Mouse (Mus musculus): ENCODE results near the gene Bbs9. TPM values are rescaled to one million over a fixed set of nuclear protein-coding genes. Genes with fewer than 3 reads are reported as not detected.

The Bbs9 gene
- total and polyA plus RNA-seq, 2 experiments from 2014 or later = 22.6 to 40.0 TPM

DNA sequence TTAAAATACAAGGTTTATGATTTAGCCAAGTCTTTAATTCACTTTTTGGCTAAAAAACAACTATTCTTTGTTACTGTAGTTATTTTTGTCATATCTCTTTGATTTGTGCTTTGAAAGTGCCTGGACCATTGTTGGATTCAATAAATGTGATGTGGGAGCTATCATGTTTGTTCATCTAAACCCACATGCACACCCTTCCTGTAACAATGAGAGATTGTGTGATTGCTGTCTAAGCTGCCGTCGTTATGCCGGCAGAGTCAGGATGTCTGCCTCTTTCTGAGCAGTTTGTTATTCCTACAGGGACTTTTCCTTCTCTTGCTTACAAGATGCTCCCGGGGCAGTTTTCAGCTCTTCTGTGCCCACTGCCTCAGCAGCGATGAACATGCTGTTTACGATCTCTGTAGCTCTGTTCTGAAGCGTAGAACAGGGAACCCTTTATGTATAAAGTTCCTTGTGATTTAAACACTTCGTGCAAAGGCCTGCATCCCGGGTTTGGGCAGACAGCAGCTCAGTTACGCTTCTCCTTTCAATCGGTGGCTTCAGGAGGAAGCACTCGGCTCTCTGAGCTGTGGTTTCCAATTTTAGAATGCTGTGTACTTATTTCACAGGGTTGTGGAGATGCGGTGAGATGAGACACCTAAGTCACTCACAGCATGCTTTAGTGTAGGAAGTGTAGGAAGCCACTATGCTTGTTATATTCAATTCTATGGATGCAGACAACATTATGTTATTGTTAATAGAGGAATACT, 165.3 kb downstream of the Bbs9 start:
- DNase-seq (ENCODE audit: low spot score) (peak; percentile 8), ATAC-seq (ENCODE audit: low FRiP score) (no peak)
- Histone ChIP-seq H3K9me3 (ENCODE audit: low read length) (no peaks in the 10 kb centered on the region), H3K4me1 (ENCODE audit: insufficient read depth, low read length) (no peaks in the 10 kb centered on the region), H3K27me3 (ENCODE audit: insufficient read depth, low read length) (no peaks in the 10 kb centered on the region), H3K36me3 (ENCODE audit: insufficient read depth, low read length) (0 out of 2 replicates have a peak, but pooled peaks cover 2% of the 10 kb centered on the region), H3K9ac (replicated peaks; ENCODE audit: low read length, poor library complexity, severe bottlenecking) (no peak overlapping the region), H3K27ac (ENCODE audit: low read depth, low read length) (peak overlapping the region; percentile 14; the same call in 1 of the 2 replicates), H3K4me2 (ENCODE audit: low read depth, low read length, poor library complexity, severe bottlenecking) (no peak overlapping the region), H3K4me3 (ENCODE audit: low read depth, low read length) (no peak overlapping the region)
- 47% methylated on average over 13 of the region's 13 CpGs for WGBS
- TF ChIP-seq CTCF (IDR thresholded peaks at IDR 0.05) = no peak

DNA sequence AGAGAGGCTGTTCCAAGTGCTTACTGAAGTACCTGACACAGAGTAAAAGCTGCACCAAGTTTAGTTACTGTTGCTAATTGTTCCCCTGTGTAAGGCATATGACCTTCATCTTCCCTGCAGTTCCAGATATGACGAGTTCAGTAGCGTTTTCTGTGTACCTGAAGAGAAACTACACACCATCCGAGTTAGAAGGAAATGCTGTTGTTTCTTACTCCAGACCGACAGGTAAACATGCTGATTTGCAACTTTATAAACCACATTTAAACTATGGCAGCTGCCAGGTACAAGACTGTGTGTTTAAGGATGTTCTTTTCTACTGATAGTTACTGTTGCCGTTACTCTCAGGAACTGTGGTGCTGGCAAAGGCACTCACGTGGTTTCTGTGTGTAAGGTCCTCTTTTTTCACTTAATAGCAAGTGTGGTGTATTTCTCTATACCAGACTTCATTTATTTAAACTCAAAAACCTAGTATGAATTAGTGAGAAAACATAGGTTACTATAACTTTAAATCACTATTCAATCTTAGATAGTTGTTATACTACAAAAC, 170.4 kb downstream of the Bbs9 start:
- H3K27me3 ChIP-seq (ENCODE audit: insufficient read depth, low read length) = no peaks in the 10 kb centered on the region
- no peak for TF ChIP-seq CTCF (IDR thresholded peaks at IDR 0.05)
- H3K4me1 ChIP-seq (ENCODE audit: insufficient read depth, low read length) = no peaks in the 10 kb centered on the region
- DNase-seq (ENCODE audit: low spot score) (no peak), ATAC-seq (ENCODE audit: low FRiP score) (no peak)
- H3K36me3 ChIP-seq (ENCODE audit: insufficient read depth, low read length) = no peaks in the 10 kb centered on the region
- no peak overlapping the region for H3K27ac ChIP-seq (ENCODE audit: low read depth, low read length)
- H3K4me2 ChIP-seq (ENCODE audit: low read depth, low read length, poor library complexity, severe bottlenecking) = no peak overlapping the region
- no peak overlapping the region for H3K9ac ChIP-seq (replicated peaks; ENCODE audit: low read length, poor library complexity, severe bottlenecking)
- H3K4me3 ChIP-seq (ENCODE audit: low read depth, low read length) = no peak overlapping the region
- WGBS = 92% methylated on average over 6 of the region's 6 CpGs
- no peaks in the 10 kb centered on the region for H3K9me3 ChIP-seq (ENCODE audit: low read length)

DNA sequence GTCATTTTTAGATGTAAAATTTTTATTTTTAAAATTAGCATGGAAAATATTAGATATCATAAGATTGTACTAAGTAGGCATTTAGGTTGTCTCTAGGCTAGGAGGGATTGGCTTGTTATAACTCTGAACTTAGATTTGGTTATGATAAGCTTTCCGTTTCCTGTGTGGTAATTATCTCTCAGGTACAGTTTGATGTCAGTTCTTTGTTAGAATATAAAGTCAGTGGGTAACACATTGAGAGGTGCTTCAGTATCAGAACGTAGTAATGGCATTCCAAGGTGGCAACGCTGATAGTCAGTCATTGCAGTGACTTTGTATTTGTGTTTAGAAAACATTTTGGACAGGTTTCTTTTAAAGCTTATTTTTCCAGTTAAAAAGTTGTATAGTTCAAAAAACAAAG, 170.9 kb downstream of the Bbs9 start:
- no peak overlapping the region for H3K4me2 ChIP-seq (ENCODE audit: low read depth, low read length, poor library complexity, severe bottlenecking)
- DNase-seq (ENCODE audit: low spot score) = no peak
- H3K4me1 ChIP-seq (ENCODE audit: insufficient read depth, low read length) = no peaks in the 10 kb centered on the region
- H3K9ac ChIP-seq (replicated peaks; ENCODE audit: low read length, poor library complexity, severe bottlenecking) = no peak overlapping the region
- H3K9me3 ChIP-seq (ENCODE audit: low read length) = no peaks in the 10 kb centered on the region
- no peak for ATAC-seq (ENCODE audit: low FRiP score)
- no peak overlapping the region for H3K27ac ChIP-seq (ENCODE audit: low read depth, low read length)
- no peak overlapping the region for H3K4me3 ChIP-seq (ENCODE audit: low read depth, low read length)
- 89% methylated on average over 3 of the region's 3 CpGs for WGBS
- no peaks in the 10 kb centered on the region for H3K27me3 ChIP-seq (ENCODE audit: insufficient read depth, low read length)
- no peak for TF ChIP-seq CTCF (IDR thresholded peaks at IDR 0.05)
- H3K36me3 ChIP-seq (ENCODE audit: insufficient read depth, low read length) = no peaks in the 10 kb centered on the region

DNA sequence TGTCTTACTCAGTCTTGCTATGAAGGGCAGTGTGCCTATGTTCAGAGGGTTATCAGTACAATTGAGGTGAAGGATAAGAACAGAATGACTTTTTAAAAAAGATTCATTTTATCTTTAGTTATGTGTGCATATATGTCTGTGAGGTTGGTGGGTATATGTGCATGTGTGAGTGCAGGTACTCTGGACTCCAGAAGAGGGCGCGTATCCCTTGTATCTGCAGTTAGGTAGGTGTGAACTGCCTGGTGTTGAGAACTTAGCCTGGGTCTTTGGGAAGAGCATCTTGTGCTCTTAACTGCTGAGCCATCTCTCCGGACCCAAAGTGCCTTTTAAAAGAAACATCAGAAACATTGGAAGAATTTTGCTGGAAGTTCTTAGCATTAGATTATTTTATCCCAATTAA, 172.6 kb downstream of the Bbs9 start:
- H3K27me3 ChIP-seq (ENCODE audit: insufficient read depth, low read length) = no peaks in the 10 kb centered on the region
- H3K9me3 ChIP-seq (ENCODE audit: low read length) = no peaks in the 10 kb centered on the region
- H3K36me3 ChIP-seq (ENCODE audit: insufficient read depth, low read length) = no peaks in the 10 kb centered on the region
- no peak for TF ChIP-seq CTCF (IDR thresholded peaks at IDR 0.05)
- no peaks in the 10 kb centered on the region for H3K4me1 ChIP-seq (ENCODE audit: insufficient read depth, low read length)
- no peak overlapping the region for H3K4me2 ChIP-seq (ENCODE audit: low read depth, low read length, poor library complexity, severe bottlenecking)
- H3K9ac ChIP-seq (replicated peaks; ENCODE audit: low read length, poor library complexity, severe bottlenecking) = no peak overlapping the region
- ATAC-seq (ENCODE audit: low FRiP score) (no peak), DNase-seq (ENCODE audit: low spot score) (no peak)
- no peak overlapping the region for H3K27ac ChIP-seq (ENCODE audit: low read depth, low read length)
- no peak overlapping the region for H3K4me3 ChIP-seq (ENCODE audit: low read depth, low read length)
- 98% methylated on average over 3 of the region's 3 CpGs for WGBS

DNA sequence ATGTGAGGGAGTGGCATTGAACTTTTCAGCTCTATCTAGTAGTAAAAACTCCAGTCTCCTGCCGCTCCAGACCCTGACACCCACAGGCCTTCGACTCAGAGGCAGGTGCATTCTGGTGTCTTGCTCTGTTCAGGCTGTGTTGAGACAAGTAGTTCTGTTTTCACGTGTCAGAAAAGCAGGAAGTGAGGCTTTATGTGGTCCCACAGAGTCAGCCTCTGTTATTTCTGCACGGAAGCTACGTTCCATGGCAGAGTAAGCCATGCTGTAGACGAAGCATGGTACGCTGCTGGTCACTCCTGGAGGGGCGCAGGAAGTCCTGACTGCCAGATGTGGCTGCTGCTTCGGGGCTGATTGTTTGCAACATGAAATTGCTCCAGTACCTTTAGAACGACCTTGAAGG, 174.1 kb downstream of the Bbs9 start:
- no peak for ATAC-seq (ENCODE audit: low FRiP score)
- TF ChIP-seq CTCF (IDR thresholded peaks at IDR 0.05) = no peak
- no peak overlapping the region for H3K4me2 ChIP-seq (ENCODE audit: low read depth, low read length, poor library complexity, severe bottlenecking)
- no peak overlapping the region for H3K27ac ChIP-seq (ENCODE audit: low read depth, low read length)
- no peak overlapping the region for H3K9ac ChIP-seq (replicated peaks; ENCODE audit: low read length, poor library complexity, severe bottlenecking)
- no peaks in the 10 kb centered on the region for H3K27me3 ChIP-seq (ENCODE audit: insufficient read depth, low read length)
- DNase-seq (ENCODE audit: low spot score) = no peak
- H3K4me1 ChIP-seq (ENCODE audit: insufficient read depth, low read length) = no peaks in the 10 kb centered on the region
- no peak overlapping the region for H3K4me3 ChIP-seq (ENCODE audit: low read depth, low read length)
- H3K36me3 ChIP-seq (ENCODE audit: insufficient read depth, low read length) = no peaks in the 10 kb centered on the region
- no peaks in the 10 kb centered on the region for H3K9me3 ChIP-seq (ENCODE audit: low read length)
- 86% methylated on average over 10 of the region's 10 CpGs for WGBS

DNA sequence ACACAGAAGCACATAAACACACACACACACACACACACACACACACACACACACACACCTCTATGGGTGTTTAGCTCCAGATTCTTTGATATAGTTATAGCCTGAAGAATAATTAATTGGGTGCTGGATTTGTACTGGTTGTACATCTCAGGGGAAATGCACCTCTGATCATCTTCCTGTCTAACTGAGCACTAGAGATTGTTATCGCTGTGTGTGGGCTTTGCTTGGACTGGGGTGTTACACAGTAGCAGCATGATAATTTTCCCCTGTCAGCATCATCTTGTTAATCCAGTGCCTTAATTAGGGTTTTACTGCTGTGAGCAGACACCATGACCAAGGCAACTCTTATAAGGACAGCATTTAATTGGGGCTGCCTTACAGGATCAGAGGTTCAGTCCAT, 175.3 kb downstream of the Bbs9 start:
- H3K27me3 ChIP-seq (ENCODE audit: insufficient read depth, low read length) = no peaks in the 10 kb centered on the region

More for the DNA sequence above, 175.3 kb downstream of the Bbs9 start:
- no peak for ATAC-seq (ENCODE audit: low FRiP score)
- Histone ChIP-seq H3K4me3 (ENCODE audit: low read depth, low read length) (no peak overlapping the region), H3K9me3 (ENCODE audit: low read length) (no peaks in the 10 kb centered on the region), H3K4me2 (ENCODE audit: low read depth, low read length, poor library complexity, severe bottlenecking) (no peak overlapping the region), H3K36me3 (ENCODE audit: insufficient read depth, low read length) (no peaks in the 10 kb centered on the region), H3K27ac (ENCODE audit: low read depth, low read length) (no peak overlapping the region), H3K4me1 (ENCODE audit: insufficient read depth, low read length) (no peaks in the 10 kb centered on the region), H3K9ac (replicated peaks; ENCODE audit: low read length, poor library complexity, severe bottlenecking) (no peak overlapping the region)
- DNase-seq (ENCODE audit: low spot score) = no peak
- no peak for TF ChIP-seq CTCF (IDR thresholded peaks at IDR 0.05)
- 83% methylated on average over 1 of the region's 1 CpGs for WGBS
